Mouse (Mus musculus) bone marrow macrophage, adult 2 months (primary cell): ENCODE data around the gene Dydc1.

Source experiments
- CTCF ChIP-seq: IDR thresholded peaks from 2 replicates; pipeline ENCODE4 v1.5.1; 2012; ENCODE audit warnings: low read depth, mild to moderate bottlenecking, low read length, moderate library complexity
- POLR2A ChIP-seq: IDR thresholded peaks from 2 replicates; pipeline ENCODE4 v1.6.1; 2012; ENCODE audit warnings: mild to moderate bottlenecking, low read depth, low read length, borderline replicate concordance

DNA sequence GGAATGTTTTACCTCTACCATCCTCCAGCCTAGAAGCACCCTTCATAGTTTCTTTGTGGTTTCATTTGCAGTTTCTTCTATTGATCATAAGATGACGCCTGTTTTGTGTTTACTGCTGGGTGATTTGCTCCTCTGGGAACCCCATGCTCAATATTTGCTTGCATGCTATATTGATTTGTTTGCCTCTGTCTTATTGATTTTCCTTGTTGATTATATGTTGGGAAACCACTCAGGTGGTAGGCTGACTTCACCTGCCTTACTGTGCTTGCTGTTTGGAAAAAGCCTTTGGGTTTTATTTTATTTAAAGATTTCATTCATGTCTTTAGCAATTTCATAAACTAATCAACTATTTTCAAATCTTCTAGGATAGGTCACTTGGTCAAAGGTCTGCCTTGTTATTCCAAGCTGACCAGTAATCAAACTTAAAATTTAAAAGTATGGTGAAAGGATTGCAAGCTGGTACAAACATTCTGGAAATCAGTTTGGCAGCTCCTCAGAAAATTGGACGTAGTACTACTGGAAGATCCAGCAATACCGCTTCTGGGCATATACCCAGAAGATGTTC lies 23.7 kb downstream of the Dydc1 start:
- TF ChIP-seq CTCF (no peak), POLR2A (no peak)
